Mouse (Mus musculus) MEL (cell line): Measurements from ENCODE around the gene Cactin. TPM values are rescaled to one million over a fixed set of nuclear protein-coding genes. Genes with fewer than 3 reads are reported as not detected.

ENCODE experiments used
- DNase-seq: peaks from one replicate; pipeline ENCODE4 v3.0.0; 2011; ENCODE audit warnings: low read depth, low spot score
- H3K27ac ChIP-seq: 2 replicates; pipeline ENCODE4 v1.5.1; 2012; ENCODE audit warnings: low read depth, mild to moderate bottlenecking, control low read depth, low read length, moderate library complexity; ENCODE audit not compliant: control insufficient read depth
- H3K27me3 ChIP-seq, 2 experiments: fragments of 150-350 bp in 1 of 2; sonication (generic) in 1 of 2; 2 replicates each; pipeline ENCODE4 v1.6.1; 2012; ENCODE audit warnings: low read length in 2 of 2, mild to moderate bottlenecking in 2 of 2, improper control_type of control experiment in 1 of 2, moderate library complexity in 1 of 2; ENCODE audit not compliant: insufficient read depth in 2 of 2, control insufficient read depth in 1 of 2
- H3K36me3 ChIP-seq, 2 experiments: 2 replicates each; pipeline ENCODE4 v1.6.1; 2012 to 2014; ENCODE audit warnings: low read length in 2 of 2, improper control_type of control experiment in 1 of 2, inconsistent platforms in 1 of 2, mild to moderate bottlenecking in 1 of 2; ENCODE audit not compliant: insufficient read depth in 2 of 2, control insufficient read depth in 1 of 2
- H3K4me1 ChIP-seq, 2 experiments: fragments of 150-350 bp in 1 of 2; sonication (generic) in 1 of 2; 2 replicates each; pipeline ENCODE4 v1.6.1; 2012; ENCODE audit warnings: low read length in 2 of 2, improper control_type of control experiment in 1 of 2, mild to moderate bottlenecking in 1 of 2; ENCODE audit not compliant: insufficient read depth in 2 of 2, control insufficient read depth in 1 of 2
- H3K4me3 ChIP-seq, 2 experiments: fragments of 150-350 bp in 1 of 2; sonication (generic) in 1 of 2; 2 replicates each; pipeline ENCODE4 v1.5.1; 2012; ENCODE audit warnings: low read depth in 2 of 2, low read length in 2 of 2, mild to moderate bottlenecking in 2 of 2, moderate library complexity in 2 of 2, control low read depth in 1 of 2, improper control_type of control experiment in 1 of 2; ENCODE audit not compliant: control insufficient read depth in 1 of 2, insufficient read depth in 1 of 2
- H3K79me2 ChIP-seq: 2 replicates; pipeline ENCODE4 v1.6.1; 2012; ENCODE audit warnings: mild to moderate bottlenecking, low read length, moderate library complexity; ENCODE audit not compliant: control insufficient read depth, poor library complexity, insufficient read depth
- H3K9ac ChIP-seq: 2 replicates; pipeline ENCODE4 v1.6.1; 2012; ENCODE audit warnings: low read depth, mild to moderate bottlenecking, control low read depth, low read length, moderate library complexity; ENCODE audit not compliant: control insufficient read depth, poor library complexity, severe bottlenecking
- H3K9me3 ChIP-seq: fragments of 150-350 bp; sonication (generic); replicated peaks from 2 replicates; pipeline ENCODE4 v1.6.1; 2012; ENCODE audit warnings: mild to moderate bottlenecking, low read length, improper control_type of control experiment, moderate library complexity; ENCODE audit not compliant: insufficient read depth
- CHD1 ChIP-seq: IDR thresholded peaks from 2 replicates; pipeline ENCODE4 v1.6.1; 2012; ENCODE audit warnings: low read depth, mild to moderate bottlenecking, inconsistent platforms, low read length, improper control_type of control experiment
- CHD2 ChIP-seq: IDR thresholded peaks from 2 replicates; pipeline ENCODE4 v1.6.1; 2011; ENCODE audit warnings: low read length, improper control_type of control experiment
- CTCF ChIP-seq, 3 experiments: IDR thresholded peaks in 2 of 3; conservative IDR thresholded peaks in 1 of 3; 2 replicates each; pipeline ENCODE4 v1.5.1; 2011 to 2012; ENCODE audit warnings: low read length in 3 of 3, low read depth in 2 of 3, mild to moderate bottlenecking in 2 of 3, improper control_type of control experiment in 1 of 3, inconsistent platforms in 1 of 3, mixed read lengths in 1 of 3, moderate library complexity in 1 of 3; ENCODE audit not compliant: control insufficient read depth in 1 of 3, insufficient read depth in 1 of 3, poor library complexity in 1 of 3, severe bottlenecking in 1 of 3
- E2F4 ChIP-seq: IDR thresholded peaks from 2 replicates; pipeline ENCODE4 v1.6.1; 2011; ENCODE audit warnings: low read depth, low read length, improper control_type of control experiment, borderline replicate concordance
- ELF1 ChIP-seq: IDR thresholded peaks from 2 replicates; pipeline ENCODE4 v1.6.1; 2014; ENCODE audit warnings: low read depth, mild to moderate bottlenecking, inconsistent platforms, low read length, improper control_type of control experiment, moderate library complexity
- ETS1 ChIP-seq: IDR thresholded peaks from 2 replicates; pipeline ENCODE4 v1.6.1; 2012; ENCODE audit warnings: low read depth, mild to moderate bottlenecking, inconsistent platforms, low read length, improper control_type of control experiment, moderate library complexity
- GABPA ChIP-seq: IDR thresholded peaks from 2 replicates; pipeline ENCODE4 v1.6.1; 2012; ENCODE audit warnings: low read depth, mild to moderate bottlenecking, inconsistent platforms, low read length, improper control_type of control experiment, moderate library complexity
- GATA1 ChIP-seq: IDR thresholded peaks from 2 replicates; pipeline ENCODE4 v1.6.1; 2011; ENCODE audit warnings: low read depth, low read length, improper control_type of control experiment
- JUND ChIP-seq: IDR thresholded peaks from 2 replicates; pipeline ENCODE4 v1.6.1; 2011; ENCODE audit warnings: low read depth, mild to moderate bottlenecking, improper control_type of control experiment, low read length
- KAT2A ChIP-seq: conservative IDR thresholded peaks from 2 replicates; pipeline ENCODE4 v1.6.1; 2012; ENCODE audit warnings: low read depth, low read length, improper control_type of control experiment, inconsistent platforms
- MAFK ChIP-seq: IDR thresholded peaks from 2 replicates; pipeline ENCODE4 v1.6.1; 2011; ENCODE audit warnings: low read depth, mild to moderate bottlenecking, low read length, improper control_type of control experiment, borderline replicate concordance
- MAX ChIP-seq: IDR thresholded peaks from 2 replicates; pipeline ENCODE4 v1.6.1; 2011; ENCODE audit warnings: low read length, improper control_type of control experiment
- MAZ ChIP-seq: IDR thresholded peaks from 2 replicates; pipeline ENCODE4 v1.6.1; 2012; ENCODE audit warnings: low read depth, mild to moderate bottlenecking, inconsistent platforms, low read length, improper control_type of control experiment
- MXI1 ChIP-seq: IDR thresholded peaks from 2 replicates; pipeline ENCODE4 v1.6.1; 2011; ENCODE audit warnings: mild to moderate bottlenecking, low read depth, low read length, improper control_type of control experiment
- POLR2A ChIP-seq, 2 experiments: IDR thresholded peaks; 2 replicates each; pipeline ENCODE4 v1.6.1; 2011 to 2012; ENCODE audit warnings: low read length in 2 of 2, mild to moderate bottlenecking in 2 of 2, control low read depth in 1 of 2, improper control_type of control experiment in 1 of 2, low read depth in 1 of 2, moderate library complexity in 1 of 2; ENCODE audit not compliant: control insufficient read depth in 1 of 2, insufficient read depth in 1 of 2, poor library complexity in 1 of 2
- POLR2AphosphoS2 ChIP-seq: IDR thresholded peaks from 2 replicates; pipeline ENCODE4 v1.6.1; 2011; ENCODE audit warnings: low read length, improper control_type of control experiment
- POLR2AphosphoS5 ChIP-seq: IDR thresholded peaks from 2 replicates; pipeline ENCODE4 v1.6.1; 2012; ENCODE audit warnings: low read depth, borderline replicate concordance, mild to moderate bottlenecking, inconsistent platforms, low read length, moderate library complexity, mixed read lengths
- RAD21 ChIP-seq: IDR thresholded peaks from 2 replicates; pipeline ENCODE4 v1.6.1; 2011; ENCODE audit warnings: mild to moderate bottlenecking, low read depth, low read length, improper control_type of control experiment
- RCOR1 ChIP-seq: IDR thresholded peaks from 2 replicates; pipeline ENCODE4 v1.6.1; 2012; ENCODE audit warnings: low read depth, mild to moderate bottlenecking, inconsistent platforms, low read length, improper control_type of control experiment
- SIN3A ChIP-seq: IDR thresholded peaks from 2 replicates; pipeline ENCODE4 v1.6.1; 2012; ENCODE audit warnings: low read length, improper control_type of control experiment, inconsistent platforms
- TAL1 ChIP-seq: IDR thresholded peaks from 2 replicates; pipeline ENCODE4 v1.6.1; 2012; ENCODE audit warnings: mild to moderate bottlenecking, inconsistent platforms, low read length, moderate library complexity, mixed read lengths
- TBP ChIP-seq: IDR thresholded peaks from 2 replicates; pipeline ENCODE4 v1.8.0; 2011; ENCODE audit warnings: low read depth, low read length, improper control_type of control experiment
- TCF12 ChIP-seq: IDR thresholded peaks from 2 replicates; pipeline ENCODE4 v1.6.1; 2014; ENCODE audit warnings: low read depth, mild to moderate bottlenecking, inconsistent platforms, low read length, improper control_type of control experiment, moderate library complexity
- USF1 ChIP-seq: IDR thresholded peaks from 2 replicates; pipeline ENCODE4 v1.6.1; 2014; ENCODE audit warnings: low read depth, mild to moderate bottlenecking, inconsistent platforms, low read length, improper control_type of control experiment, moderate library complexity
- USF2 ChIP-seq, 2 experiments: IDR thresholded peaks; 2 replicates each; pipeline ENCODE4 v1.6.1; 2011 to 2012; ENCODE audit warnings: improper control_type of control experiment in 2 of 2, low read length in 2 of 2, borderline replicate concordance in 1 of 2, inconsistent platforms in 1 of 2, low read depth in 1 of 2, mild to moderate bottlenecking in 1 of 2; ENCODE audit not compliant: insufficient read depth in 1 of 2
- ZKSCAN1 ChIP-seq: IDR thresholded peaks from 2 replicates; pipeline ENCODE4 v1.6.1; 2012; ENCODE audit warnings: low read depth, mild to moderate bottlenecking, inconsistent platforms, low read length, improper control_type of control experiment, moderate library complexity
- ZMIZ1 ChIP-seq: IDR thresholded peaks from 2 replicates; pipeline ENCODE4 v1.6.1; 2012; ENCODE audit warnings: low read depth, mild to moderate bottlenecking, inconsistent platforms, low read length, improper control_type of control experiment, moderate library complexity
- ZNF384 ChIP-seq: IDR thresholded peaks from 2 replicates; pipeline ENCODE4 v1.6.1; 2012; ENCODE audit warnings: low read depth, mild to moderate bottlenecking, inconsistent platforms, low read length, improper control_type of control experiment
- polyA plus RNA-seq, 2 experiments: library from polyadenylated mRNA; stranded (reverse) in 1 of 2; unstranded in 1 of 2; fragments of >175 nt in 1 of 2; fragments of >200 nt in 1 of 2; gene quantifications; 2 replicates each; pipeline versions ENCODE4 v1.2.1 to v1.2.4; 2012; ENCODE audit warnings: low replicate concordance in 2 of 2, low read depth in 1 of 2; ENCODE audit not compliant: insufficient read length in 2 of 2, insufficient read depth in 1 of 2, missing spikeins in 1 of 2
- total RNA-seq: library from RNA; depleted of rRNA; stranded (reverse); fragments of 300-350 nt; gene quantifications from 2 replicates; pipeline ENCODE4 v1.2.3, GENCODE M21; 2012

The Cactin gene
- total and polyA plus RNA-seq, 3 experiments = 47.6 to 66.8 TPM; not detected in 1

DNA sequence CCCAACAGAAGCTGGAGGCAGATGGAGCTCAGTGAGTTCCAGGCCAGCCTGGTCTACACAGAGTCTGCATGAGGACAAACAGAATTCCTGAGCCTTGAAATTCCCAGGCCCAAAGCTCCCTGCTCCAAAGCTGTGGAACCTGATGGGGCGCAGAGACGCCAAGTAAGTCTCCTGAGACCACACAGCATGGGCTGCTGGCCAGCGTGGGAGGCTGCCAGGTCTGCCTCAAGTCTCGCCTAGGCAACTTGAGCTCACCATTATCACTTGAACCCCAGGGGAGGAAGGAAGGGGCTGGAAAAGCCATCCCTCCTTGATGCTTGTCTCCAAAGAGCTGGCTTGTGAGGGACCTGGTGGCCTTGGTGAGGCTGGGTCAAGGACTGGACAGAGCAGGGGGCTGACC is 9.1 kb downstream of the Cactin start:
- Histone ChIP-seq H3K9me3 (no peaks in the 10 kb centered on the region), H3K79me2 (no peaks in the 10 kb centered on the region), H3K27me3 (no peaks in the 10 kb centered on the region), H3K4me3 (no peak overlapping the region), H3K4me1 (no peaks in the 10 kb centered on the region), H3K27ac (no peak overlapping the region), H3K9ac (no peak overlapping the region), H3K36me3 (no peaks in the 10 kb centered on the region)
- DNase-seq = no peak
- TF ChIP-seq TCF12 (no peak), ZMIZ1 (no peak), POLR2A (IDR thresholded peaks at IDR 0.05; ENCODE audit: control insufficient read depth in 1 of 2, insufficient read depth in 1 of 2, low read depth in 1 of 2, low read length in 2 of 2, poor library complexity in 1 of 2) (no peak), MAFK (no peak), POLR2AphosphoS5 (no peak), GATA1 (no peak), RCOR1 (no peak), RAD21 (no peak), USF1 (no peak), POLR2AphosphoS2 (no peak), ZKSCAN1 (no peak)

DNA sequence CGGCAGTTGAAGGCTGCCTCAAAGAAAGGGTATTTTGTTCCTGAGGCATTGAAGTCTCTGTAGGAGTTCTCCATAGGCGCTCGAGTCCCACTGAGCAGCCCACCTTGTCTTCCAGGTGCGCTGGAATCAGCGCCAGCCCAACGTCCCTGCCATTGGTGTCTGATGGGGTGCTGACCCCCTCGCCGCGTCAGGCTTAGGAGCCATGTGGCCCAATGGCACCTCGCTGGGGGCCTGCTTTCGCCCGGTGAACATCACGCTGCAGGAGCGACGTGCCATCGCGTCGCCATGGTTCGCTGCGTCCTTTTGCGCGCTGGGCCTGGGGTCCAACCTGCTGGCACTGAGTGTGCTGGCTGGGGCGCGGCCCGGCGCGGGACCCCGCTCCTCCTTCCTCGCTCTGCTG is 11.4 kb downstream of the Cactin start:
- no peak overlapping the region for H3K27ac ChIP-seq
- no peaks in the 10 kb centered on the region for H3K36me3 ChIP-seq
- H3K27me3 ChIP-seq = no peaks in the 10 kb centered on the region
- H3K9me3 ChIP-seq = no peaks in the 10 kb centered on the region
- no peak for DNase-seq
- TF ChIP-seq TAL1 = no peak
- no peak for TF ChIP-seq E2F4
- TF ChIP-seq ZNF384 = no peak
- TF ChIP-seq MXI1 = no peak
- TF ChIP-seq POLR2AphosphoS5 = no peak
- no peak for TF ChIP-seq RCOR1
- TF ChIP-seq RAD21 = no peak
- H3K79me2 ChIP-seq = no peaks in the 10 kb centered on the region
- H3K4me1 ChIP-seq = no peaks in the 10 kb centered on the region
- no peak overlapping the region for H3K4me3 ChIP-seq
- H3K9ac ChIP-seq = no peak overlapping the region

DNA sequence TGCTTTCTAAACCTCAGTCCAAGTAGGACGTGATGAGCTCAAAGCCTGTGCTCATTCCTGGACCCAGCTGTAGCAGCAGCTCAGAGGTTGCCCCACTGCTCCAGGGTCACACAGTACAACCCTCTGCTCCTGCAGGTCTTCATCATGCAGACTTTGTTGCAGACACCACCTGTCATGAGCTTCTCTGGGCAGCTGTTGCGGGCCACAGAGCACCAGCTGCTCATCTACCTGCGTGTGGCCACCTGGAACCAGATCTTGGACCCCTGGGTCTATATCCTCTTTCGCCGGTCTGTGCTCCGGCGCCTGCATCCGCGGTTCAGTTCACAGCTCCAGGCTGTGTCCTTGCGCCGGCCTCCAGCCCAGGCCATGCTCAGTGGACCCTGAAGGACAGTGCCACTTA is 13.4 kb downstream of the Cactin start:
- Histone ChIP-seq H3K4me3 (no peak overlapping the region), H3K4me1 (no peaks in the 10 kb centered on the region), H3K9me3 (no peaks in the 10 kb centered on the region), H3K79me2 (no peaks in the 10 kb centered on the region), H3K27ac (no peak overlapping the region), H3K36me3 (no peaks in the 10 kb centered on the region), H3K27me3 (no peaks in the 10 kb centered on the region; a peak in 1 of 4 replicates), H3K9ac (no peak overlapping the region)
- no peak for DNase-seq
- TF ChIP-seq MAZ (no peak), ELF1 (no peak), MAX (no peak), GATA1 (no peak), USF2 (IDR thresholded peaks at IDR 0.05; ENCODE audit: borderline replicate concordance in 1 of 2, insufficient read depth in 1 of 2, low read depth in 1 of 2, low read length in 2 of 2) (no peak), KAT2A (no peak), TBP (no peak), SIN3A (no peak), CHD2 (no peak), ZMIZ1 (no peak), MXI1 (no peak), ZKSCAN1 (no peak), USF1 (no peak), GABPA (no peak), ETS1 (no peak), JUND (no peak), CHD1 (no peak), CTCF (IDR thresholded peaks at IDR 0.05 in 2 of 3, conservative IDR thresholded peaks at IDR 0.05 in 1 of 3; ENCODE audit: control insufficient read depth in 1 of 3, insufficient read depth in 1 of 3, low read depth in 2 of 3, low read length in 3 of 3, poor library complexity in 1 of 3, severe bottlenecking in 1 of 3) (no peak)
